Mouse (Mus musculus): ENCODE measurements around the gene Pdcd1lg2.

DNA sequence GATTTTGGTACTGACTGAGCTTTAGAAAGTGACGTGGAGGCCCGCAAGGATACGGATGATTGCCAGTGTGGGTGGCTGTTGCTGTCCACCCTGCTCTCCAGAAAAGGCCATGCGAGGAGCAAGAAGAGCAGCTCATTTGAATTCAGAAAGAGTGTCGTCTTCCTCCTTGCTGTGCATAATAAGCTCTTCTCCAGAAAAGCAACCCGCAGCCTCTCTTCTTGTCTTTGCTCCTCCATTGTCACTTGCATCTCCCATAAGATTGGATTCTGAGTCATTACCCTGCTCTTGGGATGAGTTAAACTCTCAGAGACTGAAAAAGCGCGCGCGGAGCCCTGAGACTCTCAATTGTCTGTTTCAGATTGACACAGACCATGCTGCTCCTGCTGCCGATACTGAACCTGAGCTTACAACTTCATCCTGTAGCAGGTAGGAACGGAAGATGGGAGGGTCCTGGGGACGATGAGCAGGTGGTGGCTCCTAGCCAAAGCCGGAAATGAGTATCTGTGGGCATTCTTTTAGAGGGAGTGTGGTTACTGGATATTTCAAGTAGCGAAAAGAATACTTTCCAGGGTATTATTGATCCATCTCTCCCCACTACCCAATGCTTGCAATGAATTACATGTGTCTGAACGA lies 11.4 kb downstream of the Pdcd1lg2 start:
- TF ChIP-seq POLR2A (IDR thresholded peaks at IDR 0.05; ENCODE audit: control insufficient read depth, low read depth, low read length) = no peak
- TF ChIP-seq CTCF (IDR thresholded peaks at IDR 0.05; ENCODE audit: control insufficient read depth, insufficient read depth, insufficient replicate concordance, low read depth, low read length) = no peak

Data from testis, adult 2 months (tissue).